Mouse (Mus musculus): ENCODE measurements around the gene Slc12a8. TPM values are rescaled to one million over a fixed set of nuclear protein-coding genes. Genes with fewer than 3 reads are reported as not detected.

Gene Slc12a8
- polyA plus RNA-seq, 1 experiment from 2014 or later, result 0.65 TPM

GRCm38 (mm10) chr16:33588845-33589244, 71.7 kb downstream of the Slc12a8 start:
- Histone ChIP-seq H3K9ac (no peak overlapping the region), H3K27ac (no peak overlapping the region), H3K4me1 (peaks cover 30% of the 10 kb centered on the region), H3K27me3 (no peaks in the 10 kb centered on the region), H3K4me3 (no peak overlapping the region), H3K36me3 (no peaks in the 10 kb centered on the region), H3K9me3 (replicated peaks) (no peaks in the 10 kb centered on the region), H3K4me2 (replicated peaks) (no peak overlapping the region)
- WGBS, result 69% methylated on average over 2 of the region's 2 CpGs
- no peak for ATAC-seq (ENCODE audit: low FRiP score)

GRCm38 (mm10) chr16:33590438-33590837, 73.3 kb downstream of the Slc12a8 start:
- no peak overlapping the region for H3K9ac ChIP-seq

DNA sequence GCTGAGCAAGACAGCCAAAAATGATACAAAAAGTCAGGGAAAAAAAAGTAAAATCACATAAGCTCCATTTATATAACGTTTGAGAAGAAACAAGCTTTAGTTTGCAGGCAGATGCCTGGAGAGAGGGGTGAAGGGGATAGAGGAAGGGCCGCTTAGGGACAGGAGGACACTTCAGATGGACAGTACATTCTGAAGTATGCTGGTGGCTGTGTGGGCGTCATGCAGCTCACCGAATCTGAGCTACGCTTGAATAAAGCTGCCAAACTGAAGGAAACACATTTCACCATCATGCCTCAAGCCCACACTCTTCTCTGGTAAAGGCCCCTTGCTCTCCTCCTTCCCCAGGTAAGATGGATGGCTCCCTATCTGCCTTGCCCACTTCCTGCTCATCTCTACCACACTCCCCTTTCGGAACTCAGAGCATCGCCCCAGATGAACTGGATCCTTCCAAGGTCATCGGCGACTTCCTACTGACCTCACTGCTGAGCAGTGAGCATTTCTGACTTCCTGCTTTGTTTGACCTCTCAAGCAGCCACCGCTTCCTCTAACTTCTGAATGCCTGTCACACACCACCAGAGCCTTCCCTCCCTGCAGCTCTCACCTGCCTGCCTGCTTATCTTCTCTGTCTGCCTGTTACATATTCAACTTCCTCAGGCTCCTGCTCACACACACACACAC, 74.4 kb downstream of the Slc12a8 start:
- H3K36me3 ChIP-seq, result no peaks in the 10 kb centered on the region
- peaks cover 23% of the 10 kb centered on the region for H3K4me1 ChIP-seq
- 74% methylated on average over 10 of the region's 10 CpGs for WGBS
- H3K9ac ChIP-seq, result no peak overlapping the region
- H3K4me3 ChIP-seq, result no peak overlapping the region
- H3K27me3 ChIP-seq, result no peaks in the 10 kb centered on the region
- ATAC-seq (ENCODE audit: low FRiP score), result no peak
- no peaks in the 10 kb centered on the region for H3K9me3 ChIP-seq (replicated peaks)
- no peak overlapping the region for H3K27ac ChIP-seq
- no peak overlapping the region for H3K4me2 ChIP-seq (replicated peaks)

More at GRCm38 (mm10) chr16:33590438-33590837, 73.3 kb downstream of the Slc12a8 start:
- H3K27ac ChIP-seq, result no peak overlapping the region
- ATAC-seq (ENCODE audit: low FRiP score), result no peak
- H3K9me3 ChIP-seq (replicated peaks), result no peaks in the 10 kb centered on the region
- H3K4me3 ChIP-seq, result no peak overlapping the region
- H3K4me1 ChIP-seq, result peaks cover 23% of the 10 kb centered on the region
- WGBS, result 91% methylated on average over 3 of the region's 3 CpGs
- H3K27me3 ChIP-seq, result no peaks in the 10 kb centered on the region
- H3K36me3 ChIP-seq, result no peaks in the 10 kb centered on the region
- no peak overlapping the region for H3K4me2 ChIP-seq (replicated peaks)

GRCm38 (mm10) chr16:33592286-33592685, 75.2 kb downstream of the Slc12a8 start:
- H3K9ac ChIP-seq, result no peak overlapping the region
- no peak overlapping the region for H3K4me2 ChIP-seq (replicated peaks)

DNA sequence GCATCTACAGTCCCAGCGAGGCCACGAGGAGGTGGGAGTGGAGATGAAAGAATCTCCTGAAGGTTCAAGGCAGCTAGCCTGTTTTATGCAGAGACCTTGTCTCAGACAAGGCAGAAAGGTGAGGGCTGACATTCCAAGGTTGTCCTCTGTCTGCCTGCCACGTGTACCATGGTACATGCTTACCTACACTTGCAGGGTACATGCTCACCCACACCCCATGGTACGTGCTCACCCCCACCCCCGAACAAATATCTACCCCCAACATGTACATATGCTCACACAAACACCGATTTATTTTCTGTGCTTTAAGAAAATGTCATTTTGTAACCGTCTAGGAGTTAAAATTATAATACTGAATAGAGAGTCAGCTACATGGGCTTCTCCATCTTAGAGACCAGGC, 76.3 kb downstream of the Slc12a8 start:
- Histone ChIP-seq H3K4me1 (peaks cover 19% of the 10 kb centered on the region), H3K4me2 (replicated peaks) (no peak overlapping the region), H3K27ac (no peak overlapping the region), H3K36me3 (no peaks in the 10 kb centered on the region), H3K27me3 (no peaks in the 10 kb centered on the region), H3K9ac (no peak overlapping the region), H3K9me3 (replicated peaks) (no peaks in the 10 kb centered on the region), H3K4me3 (no peak overlapping the region)
- no peak for ATAC-seq (ENCODE audit: low FRiP score)
- 75% methylated on average over 7 of the region's 7 CpGs for WGBS

More at GRCm38 (mm10) chr16:33592286-33592685, 75.2 kb downstream of the Slc12a8 start:
- WGBS, result 96% methylated on average over 5 of the region's 5 CpGs
- Histone ChIP-seq H3K27me3 (no peaks in the 10 kb centered on the region), H3K36me3 (no peaks in the 10 kb centered on the region), H3K27ac (no peak overlapping the region), H3K9me3 (replicated peaks) (no peaks in the 10 kb centered on the region), H3K4me3 (no peak overlapping the region), H3K4me1 (peaks cover 23% of the 10 kb centered on the region)
- ATAC-seq (ENCODE audit: low FRiP score), result no peak

- 36% methylated on average over 7 of the region's 7 CpGs for WGBS
- Histone ChIP-seq H3K9me3 (replicated peaks) (no peaks in the 10 kb centered on the region), H3K27me3 (no peaks in the 10 kb centered on the region), H3K4me3 (no peak overlapping the region), H3K36me3 (no peaks in the 10 kb centered on the region), H3K4me1 (peaks cover 15% of the 10 kb centered on the region), H3K9ac (no peak overlapping the region), H3K4me2 (replicated peaks) (no peak overlapping the region), H3K27ac (peak overlapping the region; percentile 40)
- ATAC-seq (ENCODE audit: low FRiP score), result peak; percentile 83
These were observed 77.1 kb downstream of the Slc12a8 start for GRCm38 (mm10) chr16:33594037-33594771.

GRCm38 (mm10) chr16:33595235-33595769, 78.2 kb downstream of the Slc12a8 start:
- ATAC-seq (ENCODE audit: low FRiP score), result no peak
- H3K27me3 ChIP-seq, result no peaks in the 10 kb centered on the region
- H3K9me3 ChIP-seq (replicated peaks), result no peaks in the 10 kb centered on the region
- 93% methylated on average over 6 of the region's 6 CpGs for WGBS
- no peaks in the 10 kb centered on the region for H3K36me3 ChIP-seq
- no peak overlapping the region for H3K4me3 ChIP-seq
- peaks cover 13% of the 10 kb centered on the region for H3K4me1 ChIP-seq
- no peak overlapping the region for H3K4me2 ChIP-seq (replicated peaks)
- H3K27ac ChIP-seq, result no peak overlapping the region
- H3K9ac ChIP-seq, result no peak overlapping the region

DNA sequence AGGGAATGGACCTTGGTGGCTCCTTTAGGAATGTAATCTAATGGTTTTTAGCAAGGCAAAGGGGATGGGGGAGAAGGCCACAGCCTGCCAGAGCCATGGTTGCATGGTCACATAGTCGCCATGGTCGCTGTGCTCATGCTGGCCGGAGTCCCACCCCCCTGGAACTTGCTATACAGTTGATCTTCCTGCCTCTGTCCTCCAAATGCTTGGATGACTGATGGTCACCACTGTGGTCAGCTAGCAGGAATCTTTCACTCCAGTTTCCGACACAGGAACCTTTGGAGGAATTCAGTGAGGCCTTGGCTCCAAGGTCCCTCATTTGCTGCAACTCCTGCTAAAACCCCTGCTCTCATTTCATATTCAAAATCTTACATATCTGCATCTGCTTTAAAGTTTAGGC, 79.1 kb downstream of the Slc12a8 start:
- H3K9ac ChIP-seq, result no peak overlapping the region
- H3K4me3 ChIP-seq, result no peak overlapping the region
- no peaks in the 10 kb centered on the region for H3K36me3 ChIP-seq
- WGBS, result 85% methylated on average over 4 of the region's 4 CpGs
- H3K27me3 ChIP-seq, result no peaks in the 10 kb centered on the region
- H3K4me2 ChIP-seq (replicated peaks), result no peak overlapping the region
- no peaks in the 10 kb centered on the region for H3K9me3 ChIP-seq (replicated peaks)
- H3K27ac ChIP-seq, result no peak overlapping the region
- no peak for ATAC-seq (ENCODE audit: low FRiP score)
- H3K4me1 ChIP-seq, result peaks cover 13% of the 10 kb centered on the region

DNA sequence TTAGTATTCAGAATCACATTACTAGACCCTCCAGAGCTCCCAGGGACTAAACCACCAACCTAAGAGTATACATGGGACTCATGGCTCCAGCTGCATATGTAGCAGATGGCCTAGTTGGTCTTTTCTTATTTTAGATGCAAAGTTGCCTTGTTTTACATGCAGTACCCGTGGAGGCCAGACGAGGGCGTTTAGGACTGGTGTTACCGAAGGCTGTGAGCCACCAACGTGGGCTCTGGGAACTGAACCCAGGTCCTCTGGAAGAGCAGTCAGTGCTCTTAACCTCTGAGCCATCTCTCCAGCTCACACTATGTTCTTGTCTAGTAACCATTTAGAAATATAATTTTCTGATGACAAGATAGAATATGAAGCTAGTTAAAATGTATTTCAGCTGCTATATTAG, 83.1 kb downstream of the Slc12a8 start:
- no peak overlapping the region for H3K9ac ChIP-seq
- no peak for ATAC-seq (ENCODE audit: low FRiP score)
- WGBS, result 36% methylated on average over 5 of the region's 5 CpGs

DNA sequence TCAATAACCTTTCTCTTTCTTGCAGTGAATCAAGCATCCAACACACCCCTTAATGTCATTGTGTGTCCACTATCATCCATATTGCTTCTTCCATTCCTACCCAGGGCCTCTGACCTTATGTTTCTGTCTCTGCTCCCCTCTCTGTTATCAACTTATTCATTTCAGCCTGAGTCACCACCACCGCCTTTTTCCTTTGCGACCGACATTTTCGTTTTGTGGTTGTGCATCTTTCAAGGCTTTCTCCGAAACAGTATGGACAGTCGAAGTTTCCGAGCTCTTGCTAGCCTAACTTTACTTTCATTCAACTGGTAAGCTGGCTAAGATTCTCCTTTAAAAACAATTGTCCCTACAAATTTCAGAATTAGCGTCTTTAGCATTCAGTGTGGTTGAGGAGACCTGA, 84.2 kb downstream of the Slc12a8 start:
- no peak overlapping the region for H3K4me2 ChIP-seq (replicated peaks)
- H3K4me1 ChIP-seq, result peaks cover 11% of the 10 kb centered on the region
- H3K4me3 ChIP-seq, result no peak overlapping the region
- no peaks in the 10 kb centered on the region for H3K36me3 ChIP-seq
- ATAC-seq (ENCODE audit: low FRiP score), result no peak
- H3K9ac ChIP-seq, result no peak overlapping the region
- WGBS, result 96% methylated on average over 8 of the region's 8 CpGs
- no peaks in the 10 kb centered on the region for H3K27me3 ChIP-seq
- no peak overlapping the region for H3K27ac ChIP-seq
- H3K9me3 ChIP-seq (replicated peaks), result no peaks in the 10 kb centered on the region

More for the DNA sequence above, 83.1 kb downstream of the Slc12a8 start:
- no peak overlapping the region for H3K4me3 ChIP-seq
- H3K27me3 ChIP-seq, result no peaks in the 10 kb centered on the region
- no peaks in the 10 kb centered on the region for H3K36me3 ChIP-seq
- H3K9me3 ChIP-seq (replicated peaks), result no peaks in the 10 kb centered on the region
- no peak overlapping the region for H3K4me2 ChIP-seq (replicated peaks)
- H3K4me1 ChIP-seq, result peaks cover under 1% of the 10 kb centered on the region
- no peak overlapping the region for H3K27ac ChIP-seq

DNA sequence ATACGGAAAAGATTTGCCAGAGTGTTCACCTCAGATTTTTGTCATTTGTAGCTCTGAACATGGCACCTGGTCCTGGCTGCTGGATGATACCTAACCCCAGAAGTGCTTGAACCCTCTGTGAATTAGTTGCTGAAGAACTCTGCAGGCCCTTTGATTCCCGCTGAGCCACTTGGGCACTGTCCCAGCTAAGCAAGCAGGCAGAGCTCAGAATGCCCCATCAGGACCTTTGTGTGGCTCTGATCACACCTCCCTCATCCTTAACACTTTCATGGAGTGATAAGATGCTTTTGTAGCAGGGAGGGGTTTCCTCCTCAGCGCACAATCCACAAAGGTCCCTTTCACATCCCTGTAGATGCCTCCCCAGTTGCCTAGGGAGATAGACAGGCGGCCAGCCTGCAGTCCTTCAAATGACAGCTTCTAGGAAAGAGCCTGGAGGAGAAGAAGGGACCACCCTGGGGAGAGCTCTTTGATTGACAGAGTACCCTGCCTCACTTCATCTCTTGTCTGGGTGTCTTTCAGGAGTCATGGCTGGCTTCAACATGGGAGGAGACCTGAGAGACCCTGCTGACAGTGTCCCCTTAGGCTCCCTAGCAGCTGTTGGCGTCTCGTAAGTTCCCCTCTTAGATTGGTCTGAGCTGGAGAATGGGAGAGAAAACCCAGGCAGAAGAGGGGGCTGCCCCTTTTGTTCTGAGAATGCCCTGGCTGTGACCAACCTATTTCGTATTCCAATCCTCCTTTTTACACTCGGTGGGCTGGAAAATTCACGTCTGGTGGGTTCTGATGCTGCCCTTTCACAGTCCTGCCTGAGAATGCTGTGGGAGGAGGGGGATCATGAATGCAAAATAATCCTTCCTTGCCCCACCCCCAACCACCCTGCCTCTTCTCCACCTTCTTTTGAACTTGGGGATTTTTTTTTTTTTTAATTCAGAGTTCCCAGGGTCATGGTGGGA, 88.8 kb downstream of the Slc12a8 start:
- 11% methylated on average over 9 of the region's 9 CpGs for WGBS
- no peaks in the 10 kb centered on the region for H3K36me3 ChIP-seq
- no peaks in the 10 kb centered on the region for H3K9me3 ChIP-seq (replicated peaks)
- H3K4me1 ChIP-seq, result peaks cover 26% of the 10 kb centered on the region
- H3K4me2 ChIP-seq (replicated peaks), result peak overlapping the region; percentile 6; the same call in 1 of the 2 replicates
- no peak overlapping the region for H3K9ac ChIP-seq
- ATAC-seq (ENCODE audit: low FRiP score), result peak; percentile 96
- peak overlapping the region; percentile 72 for H3K27ac ChIP-seq
- no peak overlapping the region for H3K4me3 ChIP-seq
- H3K27me3 ChIP-seq, result no peaks in the 10 kb centered on the region; the same call in 1 of the 2 replicates
